Mouse (Mus musculus): ENCODE results near the gene Cpxcr1. TPM values are rescaled to one million over a fixed set of nuclear protein-coding genes. Genes with fewer than 3 reads are reported as not detected.

The Cpxcr1 gene
- total RNA-seq (2021) (not detected), polyA plus RNA-seq (2012; rRNA removed) (not detected in 2 replicates)
- long read RNA-seq, result 0 reads

DNA sequence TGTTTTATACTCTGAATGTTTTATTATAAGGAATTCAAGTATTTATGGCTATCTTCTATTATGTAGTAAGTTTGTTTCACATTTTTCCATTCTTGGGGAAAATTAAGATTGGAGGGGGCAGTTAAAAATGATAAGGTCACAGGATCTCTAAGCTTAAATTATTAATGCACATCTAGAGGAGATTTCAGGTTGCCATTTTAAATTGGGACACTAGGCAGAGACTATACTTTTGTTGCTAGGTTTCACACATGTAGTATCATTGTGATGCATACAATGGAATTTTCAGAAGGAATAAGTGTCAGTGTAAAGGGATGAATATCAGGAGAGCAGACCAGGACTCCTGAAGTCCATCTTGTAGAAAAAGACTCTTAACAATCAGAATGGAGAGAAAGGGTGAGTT, at the start of gene Cpxcr1:
Gene Cpxcr1, plus strand, starts transcription at position 301 of the 400 bp plus-strand sequence.
- DNase-seq, result no peak

Other genes starting within 250 kb of the Cpxcr1 start
- not detected for gene H2afb2, start 232.2 kb downstream of the Cpxcr1 start, total RNA-seq (2021)
- not detected in 2 replicates for gene H2afb2, start 232.2 kb downstream of the Cpxcr1 start, polyA plus RNA-seq (2012; rRNA removed)